Mouse (Mus musculus) heart, embryonic 12.5 days (tissue): ENCODE data around the gene Tmeff1. TPM values are rescaled to one million over a fixed set of nuclear protein-coding genes. Genes with fewer than 3 reads are reported as not detected.

Source experiments
- ATAC-seq: fragments of 200-750 bp; cut with Nextera tagmentation; 2 replicates; pipeline ENCODE4 v1.8.0; 2017; ENCODE audit warnings: moderate TSS enrichment, moderate library complexity; ENCODE audit not compliant: insufficient number of reproducible peaks, low FRiP score
- H3K27ac ChIP-seq: fragments of 300-500 bp; sonication (generic); 2 replicates; pipeline ENCODE4 v1.5.1; 2016; ENCODE audit warnings: mild to moderate bottlenecking, moderate library complexity; ENCODE audit not compliant: poor library complexity, severe bottlenecking
- H3K27me3 ChIP-seq: fragments of 300-500 bp; sonication (generic); replicated peaks from 2 replicates; pipeline ENCODE4 v1.6.1; 2016; ENCODE audit warnings: mild to moderate bottlenecking, moderate library complexity
- H3K36me3 ChIP-seq: fragments of 300-500 bp; sonication (generic); 2 replicates; pipeline ENCODE4 v1.6.1; 2016; ENCODE audit warnings: mild to moderate bottlenecking, moderate library complexity
- H3K4me1 ChIP-seq: fragments of 300-500 bp; sonication (generic); replicated peaks from 2 replicates; pipeline ENCODE4 v1.6.1; 2016; ENCODE audit warnings: mild to moderate bottlenecking
- H3K4me2 ChIP-seq: fragments of 300-500 bp; sonication (generic); 2 replicates; pipeline ENCODE4 v1.6.1; 2016; ENCODE audit warnings: mild to moderate bottlenecking, moderate library complexity
- H3K4me3 ChIP-seq: fragments of 300-500 bp; sonication (generic); 2 replicates; pipeline ENCODE4 v1.5.1; 2016; ENCODE audit warnings: mild to moderate bottlenecking
- H3K9ac ChIP-seq: fragments of 300-500 bp; sonication (generic); 2 replicates; pipeline ENCODE4 v1.6.1; 2016; ENCODE audit warnings: mild to moderate bottlenecking, moderate library complexity
- H3K9me3 ChIP-seq: fragments of 300-500 bp; sonication (generic); replicated peaks from 2 replicates; pipeline ENCODE4 v1.6.1; 2016; ENCODE audit warnings: mild to moderate bottlenecking, moderate library complexity
- WGBS: fragments of 180-500 bp; shearing (Covaris S2); methylation state at CpG from one replicate; pipeline ENCODE4 v1.1.7; 2016; 5-methylcytosine and 5-hydroxymethylcytosine counted together
- polyA plus RNA-seq: library from polyadenylated mRNA; unstranded; fragments of >200 nt; fragmentation: Nextera tagmentation; extraction: Ambion mirVana; gene quantifications from 2 replicates; pipeline ENCODE4 v1.2.1, GENCODE M21; 2016

The Tmeff1 gene
- polyA plus RNA-seq, 1 experiment from 2014 or later, result 54.8 TPM

DNA sequence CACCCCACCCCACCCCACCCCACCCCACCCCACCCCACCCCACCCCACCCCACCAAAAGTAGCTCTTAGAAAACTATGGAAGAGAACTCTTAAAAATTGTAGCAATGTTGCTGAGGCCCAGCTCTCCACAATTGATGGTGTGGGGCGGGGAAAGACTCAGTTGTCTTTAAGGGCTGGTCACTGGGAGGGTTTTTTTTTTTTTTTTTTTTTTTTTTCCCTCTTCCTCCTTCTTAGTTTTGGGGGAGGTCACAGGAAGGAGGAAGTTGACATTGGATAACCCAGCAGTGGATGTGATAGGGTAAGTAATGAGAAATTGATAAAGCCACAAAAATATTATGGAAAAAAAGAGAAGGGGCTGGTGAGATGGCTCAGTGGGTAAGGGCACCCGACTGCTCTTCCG lies 111.7 kb downstream of the Tmeff1 start:
- Histone ChIP-seq H3K9me3 (no peaks in the 10 kb centered on the region), H3K4me3 (no peak overlapping the region), H3K36me3 (no peaks in the 10 kb centered on the region), H3K4me1 (no peaks in the 10 kb centered on the region), H3K9ac (no peak overlapping the region), H3K4me2 (no peak overlapping the region), H3K27ac (no peak overlapping the region), H3K27me3 (no peaks in the 10 kb centered on the region)
- WGBS, result 89% methylated on average over 3 of the region's 3 CpGs
- ATAC-seq, result no peak

DNA sequence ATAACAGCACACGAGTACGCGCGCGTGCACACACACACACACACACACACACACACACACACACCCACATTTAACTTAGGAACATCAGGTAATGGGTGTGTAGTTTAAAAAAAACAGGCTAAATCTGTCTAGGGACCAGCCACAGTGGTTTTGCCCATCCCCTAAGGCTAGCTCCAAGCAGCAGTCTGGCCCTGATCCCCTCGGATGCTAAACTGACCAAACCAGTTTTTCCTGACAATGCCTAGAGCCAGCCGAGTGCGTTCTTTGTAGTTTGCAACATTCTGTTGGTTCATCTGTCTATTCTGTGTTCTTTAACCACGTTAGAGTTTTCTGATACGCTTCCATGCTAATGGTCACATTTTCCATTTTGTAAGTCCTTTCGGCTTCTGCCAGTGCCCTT lies 112.3 kb downstream of the Tmeff1 start:
- no peaks in the 10 kb centered on the region for H3K9me3 ChIP-seq
- no peaks in the 10 kb centered on the region for H3K36me3 ChIP-seq
- no peaks in the 10 kb centered on the region for H3K27me3 ChIP-seq
- 69% methylated on average over 11 of the region's 11 CpGs for WGBS
- H3K27ac ChIP-seq, result no peak overlapping the region
- no peak for ATAC-seq
- no peaks in the 10 kb centered on the region for H3K4me1 ChIP-seq
- no peak overlapping the region for H3K4me3 ChIP-seq
- H3K9ac ChIP-seq, result no peak overlapping the region
- H3K4me2 ChIP-seq, result no peak overlapping the region

Other genes with a start within 250 kb of the Tmeff1 start
- 37.9 and 39.1 TPM in 2 replicates for gene Tex10, start 111.7 kb upstream of the Tmeff1 start, polyA plus RNA-seq
- 30.7 and 31.2 TPM in 2 replicates for gene Msantd3, start 45.2 kb upstream of the Tmeff1 start, polyA plus RNA-seq
- 1.7 and 2.5 TPM in 2 replicates for gene Cavin4, start 78.3 kb downstream of the Tmeff1 start, polyA plus RNA-seq